Mouse (Mus musculus): ENCODE results near the gene Stab1.

The Stab1 gene

DNA sequence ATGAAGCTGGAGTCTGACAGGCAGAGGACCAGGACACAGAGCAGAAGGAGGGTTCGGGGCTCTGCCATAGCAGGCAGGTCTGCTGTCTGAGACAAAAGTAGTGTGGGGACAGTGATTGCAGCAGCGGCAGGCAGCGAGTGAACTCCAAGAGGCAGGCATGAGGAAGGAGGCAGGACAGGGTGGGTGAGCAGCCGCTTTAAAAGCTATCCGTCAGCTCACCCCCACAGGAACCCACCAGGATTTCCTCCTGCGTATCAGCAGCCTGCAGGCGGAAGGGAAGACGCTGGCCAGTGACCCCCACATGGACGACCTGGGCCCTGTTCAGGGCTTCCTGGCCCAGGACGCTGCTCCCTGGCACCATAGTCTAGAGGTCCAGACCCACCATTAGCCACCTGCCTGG is at the start of gene Stab1:
TSS of gene Stab1 (minus strand) at position 217 of the 400 bp plus-strand sequence.
- DNase-seq (ENCODE audit: low read depth, low spot score) = no peak

DNA sequence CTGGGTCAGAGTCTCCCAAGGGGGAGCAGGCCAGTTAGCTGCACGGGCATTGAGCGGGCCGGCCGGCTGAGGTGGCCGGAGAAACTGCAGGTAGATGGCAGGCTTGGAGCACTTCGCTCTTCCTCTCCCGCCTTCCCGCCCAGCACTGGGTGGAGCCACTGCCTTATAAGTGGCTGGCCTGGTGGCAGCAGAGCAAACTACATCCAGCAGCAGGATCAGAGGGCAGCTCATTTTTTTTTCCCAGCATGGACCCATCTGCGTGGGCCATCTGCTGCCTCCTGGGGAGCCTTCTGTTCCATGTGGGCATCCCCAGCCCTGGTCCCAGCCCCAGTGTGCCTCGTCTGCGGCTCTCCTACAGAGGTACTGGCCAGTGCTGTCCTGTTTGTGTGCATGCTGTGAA is 49.2 kb upstream of the Stab1 start, which contains the start of gene Sema3g:
TSS of gene Sema3g (plus strand) at position 195 of the 400 bp plus-strand sequence.
- DNase-seq (ENCODE audit: low read depth, low spot score) = peak; percentile 89

DNA sequence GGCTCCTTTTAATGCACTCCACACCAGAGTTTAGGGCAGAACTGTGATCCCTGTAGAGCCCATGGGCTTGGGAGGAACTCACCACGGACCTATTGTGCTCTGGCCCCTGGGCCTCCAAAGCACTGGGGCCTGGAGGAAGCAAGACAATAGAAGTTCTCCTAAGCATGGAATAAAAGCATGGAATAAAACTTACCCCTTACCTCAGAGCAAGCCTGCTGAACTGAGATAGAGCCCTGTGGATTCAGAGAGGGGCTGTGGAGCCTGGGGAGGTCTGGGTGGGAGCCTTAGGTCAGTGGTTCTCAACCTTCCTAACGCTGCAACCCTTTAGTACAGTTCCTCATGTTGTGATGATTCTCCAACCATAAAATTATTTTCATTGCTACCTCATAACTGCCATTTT is 48.4 kb upstream of the Stab1 start, which contains the start of gene Nisch:
TSS of gene Nisch (minus strand) at position 101 of the 400 bp plus-strand sequence.
- DNase-seq (ENCODE audit: low read depth, low spot score) = no peak

DNA sequence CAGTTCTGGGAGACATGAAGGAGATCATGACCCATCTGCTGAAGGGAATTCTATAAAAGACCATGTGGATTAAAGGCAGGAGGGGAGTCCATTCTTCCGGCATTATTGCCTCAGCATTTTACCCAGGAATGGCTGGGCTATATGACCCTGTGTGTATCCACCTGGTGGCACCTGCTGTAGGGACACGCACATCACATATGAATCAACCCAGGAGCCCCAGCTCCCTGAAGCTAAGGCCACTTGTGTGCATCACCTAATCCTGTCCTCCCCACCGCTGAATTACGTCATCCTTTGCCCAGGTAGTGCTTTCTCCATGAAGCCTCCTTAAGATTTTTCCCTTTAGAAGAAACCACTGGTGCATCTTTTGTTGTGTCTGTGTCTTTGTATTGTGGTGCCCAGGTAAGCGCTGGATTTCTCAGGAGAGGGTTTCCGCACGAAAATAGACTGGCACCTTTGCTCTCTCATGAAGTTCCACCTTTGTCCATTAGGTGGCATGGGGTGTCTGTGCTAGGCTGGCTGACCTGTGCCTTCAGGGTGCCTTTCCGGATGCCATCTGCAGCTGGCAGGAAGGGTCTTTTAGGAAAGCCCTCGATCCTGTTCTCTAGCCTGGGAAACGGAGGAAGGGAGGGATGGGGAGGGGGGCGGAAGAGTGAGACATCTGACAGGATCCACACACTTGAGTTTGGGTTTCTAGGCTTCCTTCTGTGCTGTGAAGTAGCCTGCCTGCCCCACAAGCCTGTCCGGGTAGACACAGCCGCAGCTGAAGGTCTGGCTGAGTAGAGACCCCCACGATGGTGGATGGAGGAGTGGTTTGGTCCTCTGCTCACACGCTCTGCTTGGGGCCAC is 46.9 kb upstream of the Stab1 start:
- DNase-seq (ENCODE audit: low read depth, low spot score) = peak; percentile 83

- DNase-seq (ENCODE audit: low read depth, low spot score) = no peak
These were observed 46.2 kb upstream of the Stab1 start for GRCm38 (mm10) chr14:31214684-31215083.

DNA sequence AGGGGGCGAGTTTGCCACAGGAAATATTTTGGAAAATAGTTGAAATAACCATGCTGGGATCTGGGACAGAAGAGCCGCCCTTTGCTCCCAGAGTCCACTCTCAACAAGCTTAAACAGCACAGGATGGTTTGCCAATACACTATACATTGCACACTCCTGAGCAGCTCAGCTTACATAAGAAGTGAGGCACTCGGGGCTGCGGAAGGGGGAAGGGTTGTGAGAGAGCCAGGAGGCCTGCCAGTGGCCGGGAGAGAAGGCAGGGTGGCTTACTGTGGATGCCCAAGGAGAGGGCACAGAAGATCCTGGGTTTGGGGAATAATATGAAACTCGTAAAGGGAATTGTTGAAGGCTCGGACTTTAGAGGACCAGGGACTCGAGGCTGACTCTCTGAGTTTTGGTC is 45.4 kb upstream of the Stab1 start:
- peak; percentile 23 for DNase-seq (ENCODE audit: low read depth, low spot score)

- DNase-seq (ENCODE audit: low read depth, low spot score) = no peak
These were observed 44.1 kb upstream of the Stab1 start for GRCm38 (mm10) chr14:31212499-31212898.

- DNase-seq (ENCODE audit: low read depth, low spot score) = no peak
These were observed 43.4 kb upstream of the Stab1 start for GRCm38 (mm10) chr14:31211854-31212253.

DNA sequence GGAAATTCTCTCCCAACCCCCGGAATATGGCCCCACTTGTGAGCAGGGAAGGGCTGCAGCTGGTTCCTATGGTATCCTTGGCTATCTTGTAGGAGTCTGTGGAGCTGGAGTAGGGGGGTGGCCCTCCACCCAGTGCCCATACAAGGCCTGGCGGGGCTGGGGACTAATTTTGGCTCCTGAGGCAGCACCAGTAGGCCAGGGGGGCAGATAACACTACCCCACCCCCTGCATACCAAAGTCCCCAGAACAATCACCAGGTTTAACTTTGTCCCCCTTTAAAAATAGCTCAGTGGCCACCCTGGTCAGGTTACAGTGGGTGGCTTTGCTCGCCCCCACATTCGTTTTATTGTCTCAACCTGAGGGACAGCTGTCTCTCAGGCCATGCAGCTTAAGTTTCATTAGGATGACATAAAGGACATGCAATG is 40.7 kb upstream of the Stab1 start:
- no peak for DNase-seq (ENCODE audit: low read depth, low spot score)

DNA sequence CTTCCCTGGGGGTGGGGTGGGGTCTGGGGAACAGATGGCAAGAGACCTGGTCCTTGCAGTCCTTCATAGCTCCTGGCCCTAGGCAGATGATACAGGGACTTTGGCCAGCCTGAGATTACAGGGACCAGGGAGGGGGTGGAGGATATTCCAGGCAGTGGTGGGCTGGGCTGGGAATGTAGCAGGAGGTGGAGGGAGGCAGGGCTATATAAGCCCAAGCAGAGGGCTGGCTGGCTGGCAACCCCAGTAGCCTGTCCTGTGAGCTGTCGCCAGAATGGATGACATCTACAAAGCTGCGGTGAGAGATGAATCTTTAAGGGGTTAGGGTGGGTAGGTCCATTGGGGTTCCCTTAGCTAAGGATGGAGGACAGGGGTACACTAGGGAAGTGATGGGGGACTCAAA is 39.6 kb upstream of the Stab1 start, which contains the start of gene Tnnc1:
TSS of gene Tnnc1 (plus strand) at position 229 of the 400 bp plus-strand sequence.
- no peak for DNase-seq (ENCODE audit: low read depth, low spot score)

GRCm38 (mm10) chr14:31207070-31207830 is 38.8 kb upstream of the Stab1 start:
- DNase-seq (ENCODE audit: low read depth, low spot score) = peak; percentile 71

DNA sequence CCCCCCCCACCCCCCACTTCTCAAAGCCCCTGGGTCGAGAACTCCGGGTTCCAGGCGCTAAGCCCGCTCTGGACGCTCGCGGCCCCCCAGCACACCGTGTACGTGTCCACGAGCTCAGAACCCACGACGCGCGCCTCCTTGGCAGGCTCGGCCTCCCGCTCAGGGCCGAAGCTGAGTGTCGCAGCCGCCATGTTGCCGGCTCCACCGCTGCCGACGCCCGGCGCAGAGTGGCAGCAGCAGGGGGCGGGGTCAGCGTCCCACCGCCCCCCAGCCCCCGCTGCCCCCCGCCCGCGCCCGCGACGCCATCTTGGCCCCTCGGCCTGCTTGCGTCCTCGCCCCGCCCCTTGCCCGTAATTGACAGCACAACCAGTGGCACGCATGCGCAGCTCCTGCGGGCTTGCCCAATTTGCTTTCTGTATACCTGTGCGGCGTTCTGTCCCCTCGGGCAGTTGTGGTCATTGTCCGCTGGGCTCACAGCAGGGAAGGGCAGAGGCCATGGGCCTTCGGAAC is 38.1 kb upstream of the Stab1 start:
- peak; percentile 97 for DNase-seq (ENCODE audit: low read depth, low spot score)

DNA sequence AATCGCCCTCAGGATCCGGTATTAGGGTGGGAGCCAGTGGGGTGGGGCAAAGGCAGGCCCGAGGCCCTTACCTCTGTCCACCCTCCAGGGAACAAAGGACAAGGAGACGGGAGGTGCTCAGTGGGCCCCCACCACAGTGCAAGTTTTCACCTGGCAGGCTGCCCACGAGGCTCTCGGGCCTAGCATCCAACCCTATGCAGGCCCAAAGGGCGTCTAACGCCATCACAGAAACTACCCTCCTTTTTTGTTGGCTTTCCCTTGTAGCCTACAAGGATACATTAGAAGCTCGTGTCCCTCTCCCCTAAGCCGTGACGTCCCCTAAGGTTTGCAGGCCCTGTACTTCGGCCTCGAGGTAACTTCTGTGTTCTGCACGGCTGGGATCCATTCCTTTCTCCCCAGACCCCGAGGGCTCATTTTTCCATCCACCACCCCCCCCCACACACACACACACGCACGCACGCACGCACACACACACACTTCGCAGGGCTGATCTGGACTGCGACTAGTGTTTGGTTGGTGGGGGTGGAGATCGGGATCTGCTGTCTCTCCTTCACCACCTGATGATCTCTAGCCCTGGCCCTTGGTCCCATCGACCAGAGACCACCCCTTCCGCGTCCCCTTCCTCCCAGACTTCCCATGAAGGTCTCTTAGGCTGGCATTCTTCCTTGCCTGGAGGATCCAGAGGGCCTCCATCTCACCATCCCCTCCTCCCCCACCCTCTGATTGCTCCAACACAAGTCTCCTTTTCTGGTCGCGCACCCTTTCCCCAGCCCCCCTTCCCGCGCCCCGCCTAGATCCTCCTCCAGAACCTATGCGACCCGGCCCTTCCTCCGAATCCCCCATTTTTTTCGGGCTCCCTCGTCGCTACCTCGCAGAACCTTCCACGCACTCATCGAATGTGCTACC is 37.4 kb upstream of the Stab1 start:
- peak; percentile 72 for DNase-seq (ENCODE audit: low read depth, low spot score)

DNA sequence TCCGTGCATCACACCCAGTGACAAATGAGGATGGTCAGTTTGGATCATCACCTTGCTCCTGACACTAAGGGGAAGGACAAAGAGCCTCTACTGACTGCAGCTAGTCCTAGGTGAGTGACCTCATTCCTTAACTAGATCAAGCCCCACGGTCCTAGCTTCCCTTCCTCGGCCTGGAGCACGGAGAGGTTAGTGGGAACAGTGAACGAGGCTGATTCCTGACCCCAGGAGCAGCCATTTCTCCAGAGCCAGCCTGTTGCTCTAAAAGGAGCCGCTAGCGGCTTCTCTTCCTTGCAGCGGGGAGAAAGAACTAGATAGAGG is 36.8 kb upstream of the Stab1 start:
- peak; percentile 38 for DNase-seq (ENCODE audit: low read depth, low spot score)

- no peak for DNase-seq (ENCODE audit: low read depth, low spot score)
These were observed 36.4 kb upstream of the Stab1 start for GRCm38 (mm10) chr14:31204844-31205243.

DNA sequence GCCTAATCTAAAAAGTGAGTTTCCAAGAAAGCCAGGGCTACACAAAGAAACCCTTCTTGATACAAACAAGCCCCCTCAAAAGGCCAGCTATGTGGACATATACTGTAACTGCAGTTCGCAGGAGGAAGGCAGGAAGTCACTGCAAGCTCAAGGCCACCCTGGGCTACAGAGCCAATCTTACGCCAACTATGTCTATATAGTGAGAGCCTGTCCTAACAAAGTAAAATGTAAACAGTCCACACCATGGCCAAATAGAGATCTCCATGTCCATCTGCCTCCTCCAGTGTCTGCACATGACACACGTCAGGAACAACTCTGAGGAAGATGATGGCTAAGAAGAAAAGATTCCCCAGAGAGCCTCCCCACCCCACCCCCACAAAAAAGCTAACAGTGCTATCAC is 31.6 kb upstream of the Stab1 start:
- no peak for DNase-seq (ENCODE audit: low read depth, low spot score)

DNA sequence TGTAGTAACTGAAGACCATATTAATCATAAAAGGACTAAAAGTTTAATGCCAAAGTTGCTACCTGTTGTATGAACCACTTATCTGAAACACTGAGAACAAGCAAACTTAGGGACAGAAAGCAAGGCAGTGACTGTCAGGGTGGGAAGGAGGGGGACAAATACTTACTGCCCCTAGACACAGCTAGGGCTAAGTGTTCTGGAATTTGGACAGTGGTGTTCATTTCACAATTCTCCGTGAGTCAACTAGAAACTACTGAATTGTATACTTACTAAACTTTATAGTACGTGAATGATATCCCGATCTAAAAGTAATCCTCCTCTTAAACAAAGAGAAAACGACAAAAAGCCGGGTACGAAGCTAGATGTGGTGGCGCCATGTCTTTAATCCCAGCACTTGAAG is 31.2 kb upstream of the Stab1 start:
- DNase-seq (ENCODE audit: low read depth, low spot score) = no peak

DNA sequence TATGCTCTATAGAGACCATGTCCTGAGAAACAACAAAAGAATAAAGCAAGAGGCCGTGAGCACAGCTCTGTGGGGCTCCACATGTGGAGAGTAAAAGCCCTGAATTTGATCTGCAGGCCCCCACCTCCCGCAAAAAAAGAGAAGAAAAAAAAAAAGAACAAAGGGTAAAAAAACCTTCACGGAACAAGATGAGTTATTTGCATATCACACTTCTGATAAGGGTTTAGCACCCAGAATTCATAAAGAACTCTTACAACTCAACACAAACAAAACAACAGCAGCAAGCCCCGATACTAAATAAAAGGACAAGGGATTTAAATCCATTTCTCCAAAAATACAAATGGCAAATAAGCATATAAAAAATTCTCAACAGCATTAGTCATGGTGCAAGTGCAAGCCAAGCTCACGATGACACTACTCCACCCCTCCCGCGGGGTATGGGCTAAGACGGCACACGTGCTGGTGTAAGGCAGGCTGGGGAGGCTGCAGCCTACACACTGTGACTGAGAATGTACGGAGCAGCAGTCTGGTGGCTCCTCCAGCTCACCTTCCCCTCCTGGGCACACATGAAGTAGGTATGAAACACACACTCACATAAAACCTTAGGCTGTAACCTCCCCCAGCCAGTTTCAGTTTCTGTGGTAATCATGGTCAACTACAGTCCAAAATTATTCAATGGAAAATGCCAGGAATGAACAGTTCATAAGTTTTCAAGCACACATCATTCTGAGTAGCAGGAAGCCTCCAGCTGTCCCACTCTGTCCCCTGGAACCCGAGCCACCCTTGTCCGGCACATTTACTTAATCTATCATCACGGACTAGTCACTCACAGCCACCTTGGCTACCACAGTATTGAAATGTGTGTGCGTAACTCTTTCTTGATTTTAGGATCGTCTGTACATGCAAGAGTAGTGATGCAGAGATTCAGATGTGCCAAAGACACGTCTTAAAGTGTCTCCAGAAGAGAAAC is 29.4 kb upstream of the Stab1 start:
- DNase-seq (ENCODE audit: low read depth, low spot score) = peak; percentile 90

DNA sequence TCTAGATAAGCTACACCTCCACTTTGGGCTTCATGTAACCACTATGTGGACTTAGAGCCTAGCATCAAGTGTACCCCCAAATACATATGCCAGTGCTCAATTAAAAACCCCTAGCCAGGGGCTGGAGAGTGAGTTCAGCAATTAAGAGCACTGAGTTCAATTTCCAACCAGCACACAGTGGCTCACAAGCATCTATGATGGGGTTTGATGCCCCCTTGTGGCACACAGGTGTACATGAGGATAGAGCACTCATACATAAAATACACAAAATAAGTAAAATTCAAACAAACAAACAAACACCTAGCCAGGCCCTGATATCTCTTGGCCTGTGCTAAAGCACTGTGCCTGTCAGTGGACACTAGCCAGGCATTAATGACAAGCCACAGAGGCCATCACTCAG is 27.5 kb upstream of the Stab1 start:
- peak; percentile 77 for DNase-seq (ENCODE audit: low read depth, low spot score)

GRCm38 (mm10) chr14:31195521-31195920 is 27.1 kb upstream of the Stab1 start:
- DNase-seq (ENCODE audit: low read depth, low spot score) = no peak
